Mouse (Mus musculus) erythroblast, embryonic 14.5 days (primary cell): ENCODE measurements around the gene Abhd6.

Experiments
- GATA1 ChIP-seq: IDR thresholded peaks from 2 replicates; pipeline ENCODE4 v1.6.1; 2012; ENCODE audit warnings: low read length, inconsistent platforms, mixed read lengths
- TAL1 ChIP-seq: IDR thresholded peaks from 3 replicates; pipeline ENCODE4 v1.6.1; 2012; ENCODE audit warnings: low read length, inconsistent platforms, mixed read lengths

DNA sequence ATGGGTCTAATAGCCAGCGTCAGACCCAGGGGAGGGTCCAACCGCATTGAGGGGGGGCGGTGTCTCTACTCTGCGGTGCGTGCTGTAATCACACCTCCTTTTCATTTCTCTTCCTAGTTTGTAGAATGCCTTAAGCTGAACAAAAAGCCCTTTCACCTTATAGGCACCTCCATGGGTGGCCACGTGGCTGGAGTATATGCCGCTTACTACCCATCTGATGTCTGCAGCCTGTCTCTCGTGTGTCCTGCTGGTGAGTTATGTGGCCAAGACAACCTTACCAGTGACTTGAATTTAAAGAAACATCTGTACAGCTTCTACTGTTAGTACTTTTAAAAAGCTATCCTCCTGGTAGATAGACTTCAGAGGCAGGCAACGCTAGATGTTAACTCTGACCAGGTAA, 39.9 kb downstream of the Abhd6 start:
- TF ChIP-seq GATA1 (no peak), TAL1 (no peak)
